Mouse (Mus musculus) kidney, adult 11 months (tissue): Measurements from ENCODE around the gene Gm44790.
"Not testable (repeated sequence)": the region's sequence is repeated elsewhere in the genome, so short reads cannot be mapped to it uniquely, and the experiment has no call there.

Source experiments
- DNase-seq: peaks from one replicate; pipeline ENCODE4 v3.0.0; 2022

Gene Gm44790

GRCm38 (mm10) chr6:86474646-86475181, 48.3 kb downstream of the Gm44790 start:
- peak; percentile 0 for DNase-seq

GRCm38 (mm10) chr6:86475462-86476167, 49.2 kb downstream of the Gm44790 start:
- no peak for DNase-seq

DNA sequence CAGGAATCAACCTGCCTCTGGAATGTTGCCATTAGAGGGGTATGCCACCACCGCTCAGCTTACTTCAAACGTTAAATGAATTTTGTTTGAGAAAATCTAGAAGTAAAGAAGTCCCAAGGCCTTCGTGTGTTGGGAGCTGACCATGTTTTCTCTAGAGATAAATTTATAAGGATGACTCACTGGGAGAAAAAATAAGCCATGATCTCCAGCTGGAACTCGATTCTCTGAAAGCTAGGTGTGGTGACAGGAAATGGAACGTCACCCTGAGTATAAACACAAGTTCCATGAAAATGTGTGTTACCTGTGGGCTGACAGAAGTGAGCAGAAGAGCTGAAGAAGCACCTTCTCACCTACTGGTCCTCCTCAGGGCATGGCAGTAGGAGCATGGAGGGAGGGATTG, 50.5 kb downstream of the Gm44790 start:
- DNase-seq: no peak

DNA sequence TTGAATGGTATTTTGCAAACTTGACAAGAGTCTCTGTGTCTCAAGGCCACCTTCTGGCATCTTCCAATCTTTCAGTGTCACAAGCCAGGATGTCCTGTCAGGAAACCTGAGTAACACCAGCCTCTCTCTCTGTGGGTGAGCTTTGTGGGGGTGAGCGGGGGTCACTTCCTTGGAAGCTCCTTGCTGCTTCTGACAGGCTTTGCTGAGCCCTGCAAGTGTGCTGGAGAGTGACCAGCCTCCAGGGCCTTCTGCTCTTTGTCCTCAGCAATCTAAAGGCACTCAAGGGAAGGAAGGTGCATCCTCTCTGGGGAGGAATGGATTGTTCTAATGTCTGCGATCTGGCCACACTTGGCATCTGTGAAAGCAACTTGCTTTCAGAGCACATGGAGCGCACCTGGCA, 52.9 kb downstream of the Gm44790 start:
- peak; percentile 72 for DNase-seq

DNA sequence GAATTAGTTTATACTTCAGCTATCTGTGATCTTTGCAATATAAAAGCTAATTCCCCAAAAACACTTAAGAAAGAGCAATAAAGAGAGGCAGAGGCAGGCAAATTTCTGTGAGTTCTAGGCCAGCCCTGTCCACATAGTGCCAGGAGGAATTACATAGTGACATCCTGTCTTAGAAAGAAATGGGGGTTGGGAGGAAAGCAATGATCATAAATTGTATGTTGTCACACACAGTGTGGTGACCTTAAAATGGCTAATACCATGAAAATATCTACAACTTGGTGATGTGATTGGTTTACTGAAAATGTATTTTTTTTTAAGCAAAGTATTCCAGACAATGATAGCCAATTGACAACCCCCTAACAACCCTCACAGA, 53.3 kb downstream of the Gm44790 start:
- DNase-seq: no peak

GRCm38 (mm10) chr6:86480189-86480831, 53.9 kb downstream of the Gm44790 start:
- peak; percentile 70 for DNase-seq

GRCm38 (mm10) chr6:86481871-86482270, 55.4 kb downstream of the Gm44790 start:
- DNase-seq: no peak

DNA sequence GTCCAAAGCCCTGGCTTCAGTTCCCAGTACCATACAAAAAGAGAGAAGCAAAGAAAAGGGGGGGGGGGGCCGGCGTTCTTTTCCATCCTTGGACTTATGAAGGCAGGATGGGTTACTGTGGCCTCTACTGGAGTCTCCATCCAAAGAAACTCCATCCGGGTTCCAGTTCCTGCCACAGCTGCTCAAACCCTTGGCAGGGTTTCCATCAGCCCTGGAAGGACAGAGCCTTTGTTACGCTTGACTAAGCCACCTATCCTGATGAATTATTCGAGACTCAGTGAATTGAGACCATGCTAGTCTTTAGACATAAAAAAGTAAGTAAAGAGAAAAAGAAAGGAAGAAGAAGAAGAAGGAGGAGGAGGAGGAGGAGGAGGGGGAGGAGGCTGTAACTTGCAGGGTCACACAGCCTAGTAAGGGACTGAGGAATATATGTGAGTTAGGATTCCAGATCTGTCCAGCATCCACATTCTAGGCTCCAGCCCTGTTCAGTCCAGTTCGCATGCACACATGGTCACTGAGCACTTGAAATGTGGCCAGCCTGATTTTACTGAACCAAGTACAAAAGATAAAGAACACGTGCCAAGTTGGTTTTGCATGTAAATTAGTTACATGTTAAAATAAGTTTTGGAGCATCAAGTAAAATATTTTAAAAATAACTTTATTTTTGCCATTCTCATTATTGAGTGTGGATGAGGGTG, 59.6 kb downstream of the Gm44790 start:
- peak; percentile 62 for DNase-seq

GRCm38 (mm10) chr6:86487358-86488148, 61.1 kb downstream of the Gm44790 start:
- DNase-seq: peak; percentile 53

DNA sequence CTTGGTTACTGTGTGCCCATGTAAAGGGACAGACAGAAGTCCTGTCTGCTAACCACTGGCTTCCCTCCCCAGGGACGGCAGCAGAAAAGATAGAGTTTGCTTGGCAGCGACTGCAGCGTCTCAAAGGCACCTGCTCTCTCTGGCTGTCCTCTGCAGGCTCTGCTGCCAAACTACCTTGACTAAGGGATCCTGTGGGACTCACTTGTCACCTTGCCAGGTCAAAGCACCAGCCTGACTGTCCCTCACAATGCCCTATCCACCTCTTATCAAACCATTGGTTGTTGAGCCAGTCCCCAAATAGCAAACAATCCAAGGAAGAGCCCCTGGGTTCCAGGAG, 61.7 kb downstream of the Gm44790 start:
- no peak for DNase-seq

DNA sequence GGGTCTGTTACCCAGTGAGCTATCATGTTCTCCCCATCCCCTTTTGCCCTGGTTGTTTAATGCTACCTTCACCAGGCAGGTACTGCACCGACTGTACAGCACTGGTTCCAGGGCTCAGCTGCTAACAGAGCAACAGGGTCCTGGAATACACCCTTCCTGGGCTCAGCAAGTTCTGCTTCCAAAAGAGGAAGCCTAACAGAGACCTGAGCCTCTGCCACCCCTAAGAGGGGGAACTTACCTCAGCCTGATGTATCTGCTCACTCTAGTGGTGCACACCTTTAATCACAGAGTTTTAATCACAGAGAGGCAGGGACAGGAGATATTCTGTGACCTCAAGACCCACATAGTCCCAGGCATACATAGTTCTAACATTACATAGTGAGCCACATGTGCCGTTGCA, 63.5 kb downstream of the Gm44790 start:
- no peak for DNase-seq

DNA sequence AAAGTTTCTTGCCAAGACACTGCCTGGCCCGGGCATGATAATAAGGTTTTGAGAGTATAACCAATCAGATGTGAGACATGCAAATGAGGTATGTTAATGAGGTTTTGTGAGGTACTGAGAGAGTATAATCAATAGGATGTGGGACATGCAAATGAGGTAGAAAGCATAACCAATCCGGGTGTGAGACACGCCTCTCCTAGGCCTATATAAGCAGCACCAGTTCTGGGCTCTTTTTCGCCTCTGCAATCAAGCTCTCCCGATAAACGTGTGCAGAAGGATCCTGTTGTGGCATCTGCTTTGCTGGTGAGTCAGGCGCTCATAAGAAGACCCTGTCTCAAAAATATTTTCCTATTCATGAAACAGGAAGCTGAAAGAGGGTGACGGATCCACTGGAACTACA, 64.0 kb downstream of the Gm44790 start:
- DNase-seq: not testable (repeated sequence)

DNA sequence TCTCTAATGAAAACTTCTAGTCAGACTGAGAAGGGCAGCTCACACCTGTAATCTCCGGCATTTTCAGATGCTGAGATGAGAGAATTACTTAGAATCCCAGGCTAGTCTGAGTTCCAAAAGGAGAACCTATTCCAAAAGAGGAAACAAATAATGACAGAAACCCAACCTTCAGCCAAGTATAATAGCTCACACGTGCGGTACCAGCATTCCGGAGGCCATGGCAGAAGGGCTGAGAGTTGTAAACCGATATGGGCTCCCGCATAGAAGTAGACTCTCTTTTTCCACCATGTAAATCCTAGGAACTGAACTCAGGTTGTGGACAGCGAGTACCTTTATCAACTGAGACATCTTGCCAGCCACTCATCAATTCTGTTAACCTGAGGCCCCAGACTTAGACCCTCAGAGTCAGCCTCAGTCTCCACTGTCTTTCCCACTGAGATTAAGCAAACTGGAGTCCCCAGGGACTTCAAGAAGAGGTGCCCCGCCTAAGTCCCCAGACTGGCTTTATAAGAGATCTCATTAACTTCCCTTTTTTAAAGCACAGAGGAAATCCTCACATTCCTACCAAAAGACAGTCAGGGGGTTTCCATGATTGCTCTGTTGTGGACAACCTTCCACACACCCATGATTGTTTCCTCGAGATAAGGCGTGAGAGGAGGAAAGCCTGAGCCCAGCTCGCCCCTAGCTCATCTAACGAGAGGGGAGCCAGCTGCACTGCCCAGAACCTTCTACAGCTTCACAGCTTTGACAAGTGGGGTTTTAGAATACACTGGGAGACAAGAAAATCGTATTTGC, 67.2 kb downstream of the Gm44790 start:
- DNase-seq: no peak

DNA sequence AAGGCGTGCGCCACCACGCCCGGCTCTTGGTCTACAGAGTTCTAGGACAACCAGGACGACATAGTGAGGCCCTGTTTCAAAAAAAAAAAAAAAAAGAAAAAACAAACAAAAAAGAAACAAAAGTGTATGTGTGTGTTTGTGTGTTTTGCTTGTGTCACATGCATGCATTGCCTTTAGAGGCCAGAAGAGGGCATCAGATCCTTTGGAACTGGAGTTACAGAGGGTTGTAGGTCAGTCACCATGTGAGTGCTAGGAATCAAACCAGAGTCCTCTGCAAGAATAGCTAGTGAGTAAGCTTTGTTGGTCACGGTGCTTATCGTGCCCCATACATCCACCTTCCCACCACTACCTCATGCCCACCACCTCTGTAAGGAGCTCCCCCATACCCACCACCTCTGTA, 68.3 kb downstream of the Gm44790 start:
- DNase-seq: no peak
